Mouse (Mus musculus): ENCODE results near the gene Lrrc18.

Lrrc18 gene

GRCm38 (mm10) chr14:33053441-33053840, 62.3 kb downstream of the Lrrc18 start:
- no peak for DNase-seq (ENCODE audit: low spot score)

GRCm38 (mm10) chr14:33058881-33059660, 67.9 kb downstream of the Lrrc18 start:
- DNase-seq (ENCODE audit: low spot score): no peak

- DNase-seq (ENCODE audit: low spot score): no peak
Observed at GRCm38 (mm10) chr14:33062996-33063395, 71.8 kb downstream of the Lrrc18 start.
